9 mouse cellular contexts compared by ENCODE assay signal in the genomic region with DNA sequence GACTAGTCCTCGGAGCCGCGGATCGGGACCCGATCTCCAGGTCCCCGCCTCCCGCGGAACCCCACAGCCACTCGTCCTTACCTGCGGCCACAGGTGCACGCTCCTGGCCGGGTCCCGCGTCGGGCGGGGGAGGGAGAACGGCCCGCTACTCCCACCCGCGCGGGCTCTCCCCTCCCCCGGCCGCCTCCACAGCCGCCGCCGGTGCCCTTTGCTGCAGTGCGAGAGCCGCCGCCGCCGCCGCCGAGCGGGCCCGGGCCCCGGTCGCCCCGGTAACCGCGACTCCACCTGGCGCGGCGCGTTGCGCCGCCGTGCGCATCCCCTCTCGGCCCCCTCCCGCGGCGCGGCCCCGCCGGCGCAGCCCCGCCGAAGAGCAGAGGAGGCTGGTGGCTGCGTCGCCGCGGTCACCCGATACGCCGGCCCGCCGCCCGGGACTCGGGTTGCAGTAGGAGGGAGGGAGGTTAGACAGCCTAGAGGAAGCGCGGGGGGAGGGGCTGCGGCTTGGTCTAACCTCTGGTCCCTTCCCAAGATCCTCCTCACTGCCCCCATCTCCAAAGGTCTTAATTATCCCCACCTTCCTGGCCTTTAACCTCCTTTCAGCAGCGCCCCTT. TPM values are rescaled to one million over a fixed set of nuclear protein-coding genes. Genes with fewer than 3 reads are reported as not detected.
DNase-seq lines count a peak whose midpoint lies in the region; ATAC-seq lines count a peak whose summit lies in the region.
"Had no signal": no experiment of that assay in that cellular context is flagged by ENCODE, and none has a peak within 500 bp of the region (broad histone marks: within the 10 kb centered on the region; RNA-seq: fewer than 3 reads in every experiment).

No protein-coding gene starts in this region.

- no peak overlapping the region for H3K27ac ChIP-seq in forebrain, embryonic 14.5 days (ENCODE audit: low read depth, low read length)
- no peak overlapping the region for H3K27ac ChIP-seq in lung, embryonic 15.5 days
- H3K27ac ChIP-seq in stomach, embryonic 15.5 days: no peak overlapping the region

- H3K4me1 ChIP-seq in forebrain, embryonic 14.5 days (ENCODE audit: control insufficient read depth, insufficient read depth, low read length): peaks cover 35% of the 10 kb centered on the region
- peaks cover 13% of the 10 kb centered on the region for H3K4me1 ChIP-seq in lung, embryonic 15.5 days
- H3K4me1 ChIP-seq in stomach, embryonic 15.5 days: peaks cover 9% of the 10 kb centered on the region

- no peaks in the 10 kb centered on the region for H3K9me3 ChIP-seq in forebrain, embryonic 14.5 days (replicated peaks; ENCODE audit: control insufficient read depth, low read length)
- no peaks in the 10 kb centered on the region for H3K9me3 ChIP-seq in lung, embryonic 15.5 days
- no peaks in the 10 kb centered on the region for H3K9me3 ChIP-seq in stomach, embryonic 15.5 days

- H3K36me3 ChIP-seq in forebrain, embryonic 14.5 days (ENCODE audit: control insufficient read depth, insufficient read depth, low read length): peaks cover 18% of the 10 kb centered on the region; the same call in 1 of the 2 replicates
- H3K36me3 ChIP-seq in lung, embryonic 15.5 days: no peaks in the 10 kb centered on the region
- H3K36me3 ChIP-seq in stomach, embryonic 15.5 days: no peaks in the 10 kb centered on the region

- ATAC-seq in forebrain, embryonic 14.5 days: peak; percentile 64
- no peak; the same call in 1 of the 2 replicates for ATAC-seq in lung, embryonic 15.5 days (ENCODE audit: borderline replicate concordance, extremely low read depth, low FRiP score, low TSS enrichment)
- peak; percentile 28; the same call in 1 of the 2 replicates for ATAC-seq in stomach, embryonic 15.5 days (ENCODE audit: insufficient read depth, low FRiP score, low read depth)

- WGBS in forebrain, embryonic 14.5 days: 0% methylated on average over 41 of the region's 73 CpGs
- under 1% methylated on average over 40 of the region's 73 CpGs for WGBS in lung, embryonic 15.5 days
- WGBS in stomach, embryonic 15.5 days: 1% methylated on average over 45 of the region's 73 CpGs

- peak overlapping the region; percentile 48 for H3K4me3 ChIP-seq in forebrain, embryonic 14.5 days (ENCODE audit: low read depth, low read length)
- peak overlapping the region; percentile 51 for H3K4me3 ChIP-seq in lung, embryonic 15.5 days
- H3K4me3 ChIP-seq in stomach, embryonic 15.5 days (replicated peaks): peak overlapping the region; percentile 57

- DNase-seq in cerebellum, adult 18-20 months: peak; percentile 76 to 80
- no peak for DNase-seq in cerebellum, postnatal 4 days (ENCODE audit: low spot score in 2 of 2)
- peak; percentile 19 for DNase-seq in T-cell, adult 2 months (ENCODE audit: low spot score)
- DNase-seq in forebrain, embryonic 14.5 days (ENCODE audit: low spot score): no peak
- DNase-seq in kidney, adult 11 months: peak; percentile 76
- no peak for DNase-seq in Muller cell, postnatal 12 days (ENCODE audit: inconsistent ontology term)

- H3K27me3 ChIP-seq in forebrain, embryonic 14.5 days (replicated peaks; ENCODE audit: control insufficient read depth, insufficient read depth, low read length): 0 out of 2 replicates have a peak, but pooled peaks cover 15% of the 10 kb centered on the region
- peaks cover 100% of the 10 kb centered on the region for H3K27me3 ChIP-seq in lung, embryonic 15.5 days
- H3K27me3 ChIP-seq in stomach, embryonic 15.5 days (replicated peaks): peaks cover 90% of the 10 kb centered on the region

- peak overlapping the region; percentile 76 for H3K9ac ChIP-seq in forebrain, embryonic 14.5 days (ENCODE audit: low read length)
- peak overlapping the region; percentile 29; the same call in 1 of the 2 replicates for H3K9ac ChIP-seq in lung, embryonic 15.5 days
- peak overlapping the region; percentile 34; the same call in 1 of the 2 replicates for H3K9ac ChIP-seq in stomach, embryonic 15.5 days

- H3K4me2 ChIP-seq in forebrain, embryonic 14.5 days (ENCODE audit: low read length): peak overlapping the region; percentile 98
- H3K4me2 ChIP-seq in lung, embryonic 15.5 days: peak overlapping the region; percentile 99
- H3K4me2 ChIP-seq in stomach, embryonic 15.5 days: peak overlapping the region; percentile 99

RNA-seq across cellular contexts. Expression of a gene that starts 29.1 kb away (rescaled TPM):
- polyA plus RNA-seq in forebrain, embryonic 14.5 days (2014; fragmentation: Nextera tagmentation; extraction: Ambion mirVana): 5.6 and 6.4 TPM in 2 replicates
- 0.53 and 0.87 TPM in 2 replicates for polyA plus RNA-seq in lung, embryonic 15.5 days (2015; fragmentation: Nextera tagmentation; extraction: Ambion mirVana)
- polyA plus RNA-seq in stomach, embryonic 15.5 days (2015; fragmentation: Nextera tagmentation; extraction: Ambion mirVana): 0.33 and 0.44 TPM in 2 replicates

RNA-seq across cellular contexts. Expression of a gene that starts 46.8 kb away (rescaled TPM):
- 0.40 TPM in 1 of 2 replicates, not detected in the other for polyA plus RNA-seq in forebrain, embryonic 14.5 days (2014; fragmentation: Nextera tagmentation; extraction: Ambion mirVana)
- 0.70 and 0.87 TPM in 2 replicates for polyA plus RNA-seq in lung, embryonic 15.5 days (2015; fragmentation: Nextera tagmentation; extraction: Ambion mirVana)
- polyA plus RNA-seq in stomach, embryonic 15.5 days (2015; fragmentation: Nextera tagmentation; extraction: Ambion mirVana): 0.71 and 0.89 TPM in 2 replicates
- polyA plus RNA-seq: large intestine, adult 2 months had no signal

Comparison
In these comparisons a context has a peak if more than half of its experiments do, and no peak if none do; other contexts are left out.
1. DNase-seq: peak in cerebellum, adult 18-20 months (2 of 2), T-cell, adult 2 months (single experiment) and kidney, adult 11 months (single experiment); none in cerebellum, postnatal 4 days (0 of 2), forebrain, embryonic 14.5 days (single experiment) and Muller cell, postnatal 12 days (single experiment).
2. Peak in every context shown above with its lines, with median percentiles within 50 percentile points of each other: H3K4me2 ChIP-seq, H3K4me3 ChIP-seq and H3K9ac ChIP-seq.